Mouse (Mus musculus) bone marrow, adult 2 months (tissue): ENCODE measurements around the gene Nrl.

ENCODE experiments used
- CTCF ChIP-seq: fragments of 200-500 bp; IDR thresholded peaks from 2 replicates; pipeline ENCODE4 v1.5.1; 2011; ENCODE audit warnings: low read length, control low read depth; ENCODE audit not compliant: control insufficient read depth, insufficient read depth
- POLR2A ChIP-seq: fragments of 200-500 bp; IDR thresholded peaks from 2 replicates; pipeline ENCODE4 v1.6.1; 2011; ENCODE audit warnings: low read depth, mild to moderate bottlenecking, control low read depth, low read length, borderline replicate concordance; ENCODE audit not compliant: control insufficient read depth

DNA sequence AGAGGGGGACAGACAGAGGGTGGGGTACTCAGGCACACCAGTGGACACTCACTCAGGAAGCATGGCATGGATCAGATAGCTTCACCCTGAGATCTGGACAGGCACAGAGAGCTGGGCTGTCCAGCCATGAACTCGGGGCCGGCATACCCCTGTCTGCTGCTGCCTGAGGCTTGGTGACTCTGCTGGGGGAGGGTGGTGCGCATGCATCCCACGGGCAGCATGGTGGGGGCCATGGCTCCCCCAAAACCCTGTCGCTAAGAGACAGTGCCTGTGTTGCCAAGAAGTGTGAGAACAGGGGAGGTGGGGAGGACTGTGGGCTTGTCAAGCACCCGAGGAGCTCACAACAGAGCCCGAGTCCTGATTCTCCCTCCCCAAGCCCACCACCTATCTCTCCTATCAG lies 13.7 kb downstream of the Nrl start:
- TF ChIP-seq CTCF: no peak
- no peak for TF ChIP-seq POLR2A
